Mouse (Mus musculus) ES-Bruce4 (cell line): Measurements from ENCODE around the gene Dnajb3. TPM values are rescaled to one million over a fixed set of nuclear protein-coding genes. Genes with fewer than 3 reads are reported as not detected.

Experiments
- H3K27ac ChIP-seq: 2 replicates; pipeline ENCODE4 v1.5.1; 2012; ENCODE audit warnings: low read length, inconsistent platforms; ENCODE audit not compliant: insufficient read depth
- H3K27me3 ChIP-seq: 2 replicates; pipeline ENCODE4 v1.6.1; 2012; ENCODE audit warnings: mild to moderate bottlenecking, low read length, inconsistent platforms; ENCODE audit not compliant: control insufficient read depth, poor library complexity, insufficient read depth, severe bottlenecking
- H3K36me3 ChIP-seq: 2 replicates; pipeline ENCODE4 v1.6.1; 2012; ENCODE audit warnings: inconsistent platforms, mild to moderate bottlenecking, low read length, moderate library complexity; ENCODE audit not compliant: control insufficient read depth, poor library complexity, insufficient read depth, severe bottlenecking
- H3K4me1 ChIP-seq: one replicate; pipeline ENCODE4 v1.8.1; 2011; ENCODE audit warnings: low read length; ENCODE audit not compliant: control insufficient read depth, insufficient read depth
- H3K4me3 ChIP-seq: 2 replicates; pipeline ENCODE4 v1.5.1; 2011; ENCODE audit warnings: low read depth, mild to moderate bottlenecking, low read length
- H3K9ac ChIP-seq: 2 replicates; pipeline ENCODE4 v1.6.1; 2012; ENCODE audit warnings: low read depth, mild to moderate bottlenecking, inconsistent platforms; ENCODE audit not compliant: poor library complexity, severe bottlenecking
- H3K9me3 ChIP-seq: replicated peaks from 2 replicates; pipeline ENCODE4 v1.6.1; 2012; ENCODE audit warnings: mild to moderate bottlenecking, low read length, inconsistent platforms; ENCODE audit not compliant: control insufficient read depth, poor library complexity, insufficient read depth, severe bottlenecking
- CTCF ChIP-seq: IDR thresholded peaks from one replicate; pipeline ENCODE4 v1.8.1; 2011; ENCODE audit warnings: low read depth, low read length
- EP300 ChIP-seq: IDR thresholded peaks from 2 replicates; pipeline ENCODE4 v1.6.1; 2011; ENCODE audit warnings: low read depth, low read length; ENCODE audit not compliant: insufficient read depth
- POLR2A ChIP-seq: IDR thresholded peaks from one replicate; pipeline ENCODE4 v1.8.1; 2011; ENCODE audit warnings: low read length; ENCODE audit not compliant: insufficient read depth
- polyA plus RNA-seq: library from polyadenylated mRNA; stranded (reverse); fragments of >200 nt; gene quantifications from 2 replicates; pipeline ENCODE4 v1.2.4, GENCODE M21; 2011; ENCODE audit warnings: low read depth; ENCODE audit not compliant: missing spikeins, insufficient read depth, insufficient read length

Dnajb3 gene
- polyA plus RNA-seq, 1 experiment: 1.2 TPM

- Histone ChIP-seq H3K9me3 (peaks cover 9% of the 10 kb centered on the region; the same call in 1 of the 2 replicates), H3K27ac (no peak overlapping the region), H3K36me3 (no peaks in the 10 kb centered on the region), H3K9ac (no peak overlapping the region), H3K4me1 (peaks cover 1% of the 10 kb centered on the region), H3K27me3 (peaks cover 10% of the 10 kb centered on the region), H3K4me3 (no peak overlapping the region)
- TF ChIP-seq CTCF (no peak), EP300 (no peak), POLR2A (no peak)
These were observed 1.4 kb upstream of the Dnajb3 start for GRCm38 (mm10) chr1:88206843-88207479.

GRCm38 (mm10) chr1:88200456-88200855 is 5.1 kb downstream of the Dnajb3 start, which contains the start of gene Ugt1a2:
Ugt1a2 (plus strand) TSS chr1:88200601.
- Histone ChIP-seq H3K4me3 (no peak within 1 kb of the TSS), H3K9me3 (0 out of 2 replicates have a peak, but pooled peaks cover 5% of the 10 kb centered on the region), H3K36me3 (no peaks in the 10 kb centered on the region), H3K9ac (no peak within 1 kb of the TSS), H3K27me3 (peaks cover 8% of the 10 kb centered on the region), H3K4me1 (no peaks in the 10 kb centered on the region), H3K27ac (no peak within 1 kb of the TSS)
- TF ChIP-seq POLR2A (no peak), EP300 (no peak)

GRCm38 (mm10) chr1:88199996-88200395 is 5.6 kb downstream of the Dnajb3 start:
- TF ChIP-seq EP300 (no peak), POLR2A (no peak), CTCF (no peak)
- H3K36me3 ChIP-seq: no peaks in the 10 kb centered on the region

GRCm38 (mm10) chr1:88197443-88197842 is 8.1 kb downstream of the Dnajb3 start:
- Histone ChIP-seq H3K4me3 (no peak overlapping the region), H3K4me1 (no peaks in the 10 kb centered on the region), H3K36me3 (no peaks in the 10 kb centered on the region), H3K9me3 (no peaks in the 10 kb centered on the region), H3K27me3 (no peaks in the 10 kb centered on the region), H3K9ac (no peak overlapping the region), H3K27ac (no peak overlapping the region)
- TF ChIP-seq POLR2A (no peak), CTCF (no peak), EP300 (no peak)

More at GRCm38 (mm10) chr1:88199996-88200395, 5.6 kb downstream of the Dnajb3 start:
- H3K4me3 ChIP-seq: no peak overlapping the region
- no peaks in the 10 kb centered on the region for H3K4me1 ChIP-seq
- peaks cover 6% of the 10 kb centered on the region for H3K27me3 ChIP-seq
- no peak overlapping the region for H3K9ac ChIP-seq
- H3K9me3 ChIP-seq: 0 out of 2 replicates have a peak, but pooled peaks cover 5% of the 10 kb centered on the region
- no peak overlapping the region for H3K27ac ChIP-seq

DNA sequence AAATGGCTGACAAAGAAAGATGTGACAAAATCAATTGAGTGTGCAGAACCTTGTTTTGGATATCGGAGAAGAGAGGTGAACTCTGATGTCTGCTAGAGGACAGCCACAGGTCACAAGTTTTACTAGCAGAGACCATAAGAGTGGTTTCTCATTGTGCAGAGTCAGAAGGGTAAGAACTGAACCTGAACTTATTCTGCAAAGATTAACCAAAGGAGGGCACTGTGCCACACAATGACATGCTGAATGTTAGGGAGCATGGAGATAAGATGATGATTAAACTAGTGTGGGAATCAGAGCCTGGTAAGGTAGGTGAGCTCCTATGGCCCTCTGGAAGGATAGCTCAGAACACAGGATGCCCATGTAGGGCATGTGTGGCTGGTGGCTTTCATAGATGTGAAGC is 9.9 kb downstream of the Dnajb3 start:
- no peak for TF ChIP-seq CTCF
- no peak for TF ChIP-seq POLR2A
- TF ChIP-seq EP300: no peak
- Histone ChIP-seq H3K9me3 (no peaks in the 10 kb centered on the region), H3K27ac (no peak overlapping the region), H3K36me3 (no peaks in the 10 kb centered on the region), H3K4me1 (no peaks in the 10 kb centered on the region), H3K27me3 (no peaks in the 10 kb centered on the region), H3K4me3 (no peak overlapping the region), H3K9ac (no peak overlapping the region)

GRCm38 (mm10) chr1:88192136-88192535 is 13.4 kb downstream of the Dnajb3 start:
- no peaks in the 10 kb centered on the region for H3K4me1 ChIP-seq
- TF ChIP-seq CTCF: no peak
- no peak for TF ChIP-seq EP300
- TF ChIP-seq POLR2A: no peak
- no peaks in the 10 kb centered on the region for H3K9me3 ChIP-seq
- H3K27me3 ChIP-seq: no peaks in the 10 kb centered on the region
- no peak overlapping the region for H3K27ac ChIP-seq
- H3K4me3 ChIP-seq: no peak overlapping the region
- no peaks in the 10 kb centered on the region for H3K36me3 ChIP-seq
- H3K9ac ChIP-seq: no peak overlapping the region
